Mouse (Mus musculus) ES-E14 (cell line): Measurements from ENCODE around the gene Rcvrn. TPM values are rescaled to one million over a fixed set of nuclear protein-coding genes. Genes with fewer than 3 reads are reported as not detected.

Experiments used
- DNase-seq: peaks from one replicate; pipeline ENCODE4 v3.0.0-alpha.2; 2013; ENCODE audit warnings: low read depth, low spot score
- H3K27ac ChIP-seq: 2 replicates; pipeline ENCODE4 v1.5.1; 2012; ENCODE audit warnings: low read depth, mild to moderate bottlenecking, low read length, moderate library complexity, mixed read lengths; ENCODE audit not compliant: poor library complexity, insufficient read depth, severe bottlenecking
- H3K36me3 ChIP-seq: 2 replicates; pipeline ENCODE4 v1.6.1; 2012; ENCODE audit warnings: mild to moderate bottlenecking, low read length, moderate library complexity, mixed read lengths; ENCODE audit not compliant: control insufficient read depth, poor library complexity, insufficient read depth, severe bottlenecking
- H3K4me1 ChIP-seq, 2 experiments: fragments of 150-350 bp in 1 of 2; sonication (generic) in 1 of 2; 2 replicates each; pipeline ENCODE4 v1.6.1; 2012; ENCODE audit warnings: low read length in 2 of 2, mild to moderate bottlenecking in 1 of 2, mixed read lengths in 1 of 2; ENCODE audit not compliant: control insufficient read depth in 2 of 2, insufficient read depth in 2 of 2, poor library complexity in 1 of 2
- H3K4me3 ChIP-seq, 2 experiments: fragments of 150-350 bp in 1 of 2; sonication (generic) in 1 of 2; 2 replicates each; pipeline ENCODE4 v1.5.1; 2012; ENCODE audit warnings: low read length in 2 of 2, low read depth in 1 of 2, mild to moderate bottlenecking in 1 of 2, mixed read lengths in 1 of 2; ENCODE audit not compliant: insufficient read depth in 1 of 2, poor library complexity in 1 of 2, severe bottlenecking in 1 of 2
- H3K9ac ChIP-seq: 2 replicates; pipeline ENCODE4 v1.6.1; 2012; ENCODE audit warnings: low read depth, mild to moderate bottlenecking, low read length, mixed read lengths; ENCODE audit not compliant: poor library complexity, insufficient read depth, severe bottlenecking
- H3K9me3 ChIP-seq: fragments of 150-350 bp; sonication (generic); 2 replicates; pipeline ENCODE4 v1.6.1; 2012; ENCODE audit warnings: low read depth, mild to moderate bottlenecking, low read length; ENCODE audit not compliant: control insufficient read depth, insufficient read depth
- CHD2 ChIP-seq: IDR thresholded peaks from 2 replicates; pipeline ENCODE4 v1.6.1; 2014; ENCODE audit warnings: mild to moderate bottlenecking, low read depth, low read length, inconsistent platforms
- HCFC1 ChIP-seq: IDR thresholded peaks from 2 replicates; pipeline ENCODE4 v1.6.1; 2012; ENCODE audit warnings: low read length, inconsistent platforms, borderline replicate concordance; ENCODE audit not compliant: insufficient read depth
- MAFK ChIP-seq: IDR thresholded peaks from 2 replicates; pipeline ENCODE4 v1.6.1; 2014; ENCODE audit warnings: mild to moderate bottlenecking, low read depth, low read length, inconsistent platforms; ENCODE audit not compliant: insufficient read depth
- ZC3H11A ChIP-seq: IDR thresholded peaks from 2 replicates; pipeline ENCODE4 v1.6.1; 2012; ENCODE audit warnings: low read depth, mild to moderate bottlenecking, inconsistent platforms, low read length, borderline replicate concordance
- ZNF384 ChIP-seq: IDR thresholded peaks from 2 replicates; pipeline ENCODE4 v1.6.1; 2012; ENCODE audit warnings: low read depth, low read length, inconsistent platforms
- in situ Hi-C, 2 experiments: fragments of 600-800 bp; cut with MboI; formaldehyde crosslinking; loops; one replicate each; pipeline ENCODE4 v1.15.1; 2025; ENCODE audit warnings: low sequenced_read_pairs in 2 of 2, inconsistent platforms in 1 of 2; ENCODE audit not compliant: unreplicated experiment in 2 of 2
- total RNA-seq: library from RNA; depleted of rRNA; stranded (reverse); fragments of 300-350 nt; gene quantifications from 2 replicates; pipeline ENCODE4 v1.2.3, GENCODE M21; 2012

Gene Rcvrn
- total RNA-seq, 1 experiment, result not detected

GRCm38 (mm10) chr11:67667531-67668332 is 27.4 kb upstream of the Rcvrn start:
- H3K36me3 ChIP-seq, result no peaks in the 10 kb centered on the region
- no peak overlapping the region for H3K4me3 ChIP-seq
- no peak overlapping the region for H3K9ac ChIP-seq
- no peaks in the 10 kb centered on the region for H3K9me3 ChIP-seq
- no peak overlapping the region for H3K27ac ChIP-seq
- no peak for DNase-seq
- H3K4me1 ChIP-seq, result no peaks in the 10 kb centered on the region
- in situ Hi-C loops, result no loop called here
- no peak for TF ChIP-seq ZNF384
- no peak for TF ChIP-seq MAFK
- no peak for TF ChIP-seq HCFC1
- TF ChIP-seq ZC3H11A, result no peak
- no peak for TF ChIP-seq CHD2

GRCm38 (mm10) chr11:67668460-67669007 is 26.6 kb upstream of the Rcvrn start:
- H3K27ac ChIP-seq, result no peak overlapping the region
- in situ Hi-C loops, result no loop called here
- H3K9ac ChIP-seq, result no peak overlapping the region
- no peak for DNase-seq
- H3K36me3 ChIP-seq, result no peaks in the 10 kb centered on the region
- TF ChIP-seq HCFC1, result no peak
- no peak for TF ChIP-seq ZNF384
- no peak for TF ChIP-seq CHD2
- no peak for TF ChIP-seq MAFK
- TF ChIP-seq ZC3H11A, result no peak
- H3K4me1 ChIP-seq, result no peaks in the 10 kb centered on the region
- H3K4me3 ChIP-seq, result no peak overlapping the region
- H3K9me3 ChIP-seq, result no peaks in the 10 kb centered on the region

DNA sequence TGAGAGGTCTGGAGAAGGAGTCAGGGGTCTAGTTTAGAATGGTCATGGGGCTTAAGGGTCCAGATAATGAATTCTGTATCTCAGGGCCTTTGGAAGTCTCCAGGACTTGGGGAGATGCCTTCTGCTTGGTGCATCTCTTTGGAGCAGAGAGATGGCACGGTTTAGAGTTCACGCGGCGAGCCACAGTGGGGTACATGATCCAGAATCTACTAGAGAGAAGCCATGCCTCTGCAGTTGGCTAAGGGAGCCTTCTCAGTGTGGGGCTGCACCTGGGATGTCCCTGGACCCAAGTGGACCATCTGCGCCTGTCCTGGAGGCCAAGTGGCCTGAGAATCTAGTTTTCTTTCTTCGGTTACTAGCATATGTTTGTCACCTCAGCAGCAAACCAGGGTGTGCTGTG is 25.1 kb upstream of the Rcvrn start:
- TF ChIP-seq MAFK (no peak), ZNF384 (no peak), ZC3H11A (no peak), HCFC1 (no peak), CHD2 (no peak)
- no peak for DNase-seq
- in situ Hi-C loops, result no loop called here
- no peak overlapping the region for H3K27ac ChIP-seq
- H3K9me3 ChIP-seq, result no peaks in the 10 kb centered on the region
- H3K4me1 ChIP-seq, result no peaks in the 10 kb centered on the region
- H3K9ac ChIP-seq, result no peak overlapping the region
- H3K4me3 ChIP-seq, result no peak overlapping the region
- no peaks in the 10 kb centered on the region for H3K36me3 ChIP-seq

- no peak overlapping the region for H3K4me3 ChIP-seq
- no peak overlapping the region for H3K27ac ChIP-seq
- DNase-seq, result no peak
- H3K9me3 ChIP-seq, result no peaks in the 10 kb centered on the region
- in situ Hi-C loops, result no loop called here
- H3K9ac ChIP-seq, result no peak overlapping the region
- no peaks in the 10 kb centered on the region for H3K36me3 ChIP-seq
- TF ChIP-seq ZNF384, result no peak
- TF ChIP-seq ZC3H11A, result no peak
- no peak for TF ChIP-seq CHD2
- TF ChIP-seq MAFK, result no peak
- no peak for TF ChIP-seq HCFC1
- no peaks in the 10 kb centered on the region for H3K4me1 ChIP-seq
Measured at GRCm38 (mm10) chr11:67672140-67672539, 23.0 kb upstream of the Rcvrn start.
